Mouse (Mus musculus) limb, embryonic 13.5 days (tissue): Measurements from ENCODE around the gene Vmn2r78. TPM values are rescaled to one million over a fixed set of nuclear protein-coding genes. Genes with fewer than 3 reads are reported as not detected.
"Not testable (repeated sequence)": the region's sequence is repeated elsewhere in the genome, so short reads cannot be mapped to it uniquely, and the experiment has no call there.

Experiments used
- ATAC-seq: fragments of 200-750 bp; cut with Nextera tagmentation; 2 replicates; pipeline ENCODE4 v1.8.0; 2017; ENCODE audit warnings: low read depth, moderate number of reproducible peaks, moderate TSS enrichment; ENCODE audit not compliant: low FRiP score
- H3K27ac ChIP-seq: fragments of 300-500 bp; sonication (generic); 2 replicates; pipeline ENCODE4 v1.5.1; 2015; ENCODE audit warnings: inconsistent platforms, mild to moderate bottlenecking, moderate library complexity
- H3K27me3 ChIP-seq: fragments of 300-500 bp; sonication (generic); 2 replicates; pipeline ENCODE4 v1.6.1; 2015; ENCODE audit warnings: mild to moderate bottlenecking, inconsistent platforms
- H3K36me3 ChIP-seq: fragments of 300-500 bp; sonication (generic); 2 replicates; pipeline ENCODE4 v1.6.1; 2015; ENCODE audit warnings: inconsistent platforms, mild to moderate bottlenecking, moderate library complexity
- H3K4me1 ChIP-seq: fragments of 300-500 bp; sonication (generic); 2 replicates; pipeline ENCODE4 v1.6.1; 2015; ENCODE audit warnings: inconsistent platforms
- H3K4me2 ChIP-seq: fragments of 300-500 bp; sonication (generic); replicated peaks from 2 replicates; pipeline ENCODE4 v1.6.1; 2015; ENCODE audit warnings: inconsistent platforms, mild to moderate bottlenecking, moderate library complexity
- H3K4me3 ChIP-seq: fragments of 300-500 bp; sonication (generic); 2 replicates; pipeline ENCODE4 v1.5.1; 2015; ENCODE audit warnings: moderate library complexity, mild to moderate bottlenecking, inconsistent platforms
- H3K9ac ChIP-seq: fragments of 300-500 bp; sonication (generic); 2 replicates; pipeline ENCODE4 v1.6.1; 2015; ENCODE audit warnings: mild to moderate bottlenecking, inconsistent platforms
- H3K9me3 ChIP-seq: fragments of 300-500 bp; sonication (generic); 2 replicates; pipeline ENCODE4 v1.6.1; 2016; ENCODE audit warnings: inconsistent platforms
- WGBS: fragments of 180-500 bp; shearing (Covaris S2); methylation state at CpG from one replicate; pipeline ENCODE4 v1.1.7; 2015; 5-methylcytosine and 5-hydroxymethylcytosine counted together
- polyA plus RNA-seq: library from polyadenylated mRNA; unstranded; fragments of >200 nt; fragmentation: Nextera tagmentation; extraction: Ambion mirVana; gene quantifications from 2 replicates; pipeline ENCODE4 v1.2.1, GENCODE M21; 2015

Vmn2r78 gene
- polyA plus RNA-seq, result not detected in 2 replicates

- H3K27ac ChIP-seq, H3K27me3 ChIP-seq, ATAC-seq, H3K9ac ChIP-seq, H3K4me1 ChIP-seq, H3K4me2 ChIP-seq, H3K9me3 ChIP-seq, H3K4me3 ChIP-seq, H3K36me3 ChIP-seq: not testable (repeated sequence)
- 74% methylated on average over 2 of the region's 2 CpGs for WGBS
These were observed at the start of gene Vmn2r78 for GRCm38 (mm10) chr7:86914794-86915193. TSS of gene Vmn2r78 (plus strand) at chr7:86915094.

DNA sequence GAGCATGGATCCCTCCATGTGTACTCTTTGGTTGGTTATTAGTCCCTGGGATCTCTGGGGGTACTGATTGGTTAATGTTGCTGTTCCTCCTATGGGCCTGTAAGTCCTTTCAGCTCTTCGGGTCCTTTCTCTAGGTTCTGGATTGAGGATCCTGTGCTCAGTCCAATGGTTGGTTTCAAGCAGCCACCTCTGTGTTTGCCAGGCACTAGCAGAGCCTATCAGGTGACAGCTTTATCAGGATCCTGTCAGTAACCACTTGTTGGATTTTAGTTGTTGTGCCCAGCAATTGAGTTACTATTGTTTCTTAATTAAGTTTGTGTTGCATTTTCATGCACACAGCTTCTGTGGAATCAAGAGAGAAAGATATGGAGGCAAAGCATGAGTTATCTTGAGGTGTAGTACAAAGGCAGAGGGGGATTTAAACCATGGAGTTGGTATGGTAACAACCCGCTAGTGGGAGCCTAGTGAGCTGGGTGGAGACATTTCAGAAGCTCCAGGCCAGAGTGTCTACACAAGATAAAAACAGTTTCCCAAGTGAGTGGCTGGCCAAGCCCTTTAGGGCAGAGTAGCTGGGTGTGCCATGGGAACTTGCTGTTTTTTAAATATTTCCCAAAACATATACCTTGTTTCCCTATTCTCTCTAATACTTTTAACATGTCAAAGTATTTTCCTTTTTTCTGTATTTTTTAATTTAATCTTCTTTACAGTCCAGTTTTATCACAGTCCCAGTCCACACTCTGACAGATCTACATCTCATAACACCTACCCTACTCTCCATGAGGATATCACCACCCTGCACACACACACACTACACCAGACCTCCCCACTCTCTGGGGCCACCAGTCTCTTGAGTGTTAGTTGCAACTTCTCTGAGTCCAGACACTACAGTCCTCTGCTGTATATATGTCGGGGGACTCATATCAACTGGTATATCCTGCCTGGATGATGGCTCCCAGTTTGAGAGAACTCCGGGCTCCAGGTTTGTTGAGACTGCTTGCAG, 25.1 kb upstream of the Vmn2r78 start:
- Histone ChIP-seq H3K36me3 (no peaks in the 10 kb centered on the region), H3K27me3 (no peaks in the 10 kb centered on the region), H3K9ac (no peak overlapping the region), H3K27ac (no peak overlapping the region), H3K4me1 (no peaks in the 10 kb centered on the region), H3K4me2 (no peak overlapping the region), H3K4me3 (no peak overlapping the region), H3K9me3 (no peaks in the 10 kb centered on the region)
- no peak for ATAC-seq
- WGBS, result 79% methylated on average over 4 of the region's 4 CpGs

GRCm38 (mm10) chr7:86937288-86937687, 22.4 kb downstream of the Vmn2r78 start:
- Histone ChIP-seq H3K27me3 (no peaks in the 10 kb centered on the region), H3K9me3 (no peaks in the 10 kb centered on the region), H3K4me2 (no peak overlapping the region), H3K4me1 (no peaks in the 10 kb centered on the region), H3K9ac (no peak overlapping the region), H3K36me3 (no peaks in the 10 kb centered on the region), H3K27ac (no peak overlapping the region), H3K4me3 (no peak overlapping the region)
- no peak for ATAC-seq
- WGBS, result 80% methylated on average over 5 of the region's 5 CpGs

DNA sequence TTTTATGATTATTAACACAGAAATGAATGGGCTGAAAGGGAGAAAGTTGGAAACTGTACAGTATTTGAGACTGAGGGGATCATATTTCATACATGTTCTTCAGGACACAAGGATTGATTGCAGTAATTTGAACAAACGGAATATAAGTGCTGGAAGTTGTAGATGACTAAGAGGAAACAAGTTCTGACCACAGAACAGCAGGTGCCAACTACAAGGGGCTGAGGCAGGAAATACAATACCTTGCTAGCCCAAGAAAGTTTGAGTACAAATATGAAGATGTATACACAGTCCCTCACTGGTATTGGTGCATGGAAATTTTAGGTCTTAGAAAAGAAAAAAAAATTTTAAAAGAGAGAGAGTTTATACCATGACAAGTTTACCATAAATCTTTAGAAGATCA, 79.8 kb downstream of the Vmn2r78 start:
- H3K4me2 ChIP-seq, result no peak overlapping the region
- H3K4me1 ChIP-seq, result no peaks in the 10 kb centered on the region
- 50% methylated on average over 1 of the region's 1 CpGs for WGBS
- no peak overlapping the region for H3K27ac ChIP-seq
- no peak overlapping the region for H3K9ac ChIP-seq
- no peaks in the 10 kb centered on the region for H3K36me3 ChIP-seq
- ATAC-seq, result no peak
- no peaks in the 10 kb centered on the region for H3K27me3 ChIP-seq
- H3K9me3 ChIP-seq, result no peaks in the 10 kb centered on the region
- no peak overlapping the region for H3K4me3 ChIP-seq

- not testable (repeated sequence) for H3K9me3 ChIP-seq, H3K27me3 ChIP-seq, H3K4me3 ChIP-seq, H3K9ac ChIP-seq, H3K4me1 ChIP-seq, H3K27ac ChIP-seq, H3K36me3 ChIP-seq, H3K4me2 ChIP-seq, ATAC-seq
- WGBS, result 74% methylated on average over 1 of the region's 1 CpGs
These were observed 80.9 kb downstream of the Vmn2r78 start, which contains the start of gene Vmn2r79 for GRCm38 (mm10) chr7:86995815-86996214. TSS of gene Vmn2r79 (plus strand) at chr7:86996115.

Other genes starting within 250 kb of the Vmn2r78 start
- gene Olfr292, start 226.8 kb upstream of the Vmn2r78 start, polyA plus RNA-seq, result not detected in 2 replicates
- gene Folh1, start 139.2 kb upstream of the Vmn2r78 start, polyA plus RNA-seq, result 0.09 and 0.11 TPM in 2 replicates
- gene Vmn2r77, start 120.1 kb upstream of the Vmn2r78 start, polyA plus RNA-seq, result not detected in 2 replicates
- gene Vmn2r79, start 81.0 kb downstream of the Vmn2r78 start, polyA plus RNA-seq, result not detected in 2 replicates